Mouse (Mus musculus) stomach, embryonic 16.5 days (tissue): ENCODE results near the gene Pla2g16. TPM values are rescaled to one million over a fixed set of nuclear protein-coding genes. Genes with fewer than 3 reads are reported as not detected.

Experiments
- ATAC-seq: fragments of 200-750 bp; cut with Nextera tagmentation; 2 replicates; pipeline ENCODE4 v1.8.0; 2017; ENCODE audit warnings: moderate number of reproducible peaks, moderate TSS enrichment; ENCODE audit not compliant: insufficient read depth, low FRiP score
- H3K27ac ChIP-seq: fragments of 300-500 bp; sonication (generic); 2 replicates; pipeline ENCODE4 v1.5.1; 2014; ENCODE audit warnings: low read length
- H3K27me3 ChIP-seq: fragments of 300-500 bp; sonication (generic); 2 replicates; pipeline ENCODE4 v1.6.1; 2014; ENCODE audit warnings: low read length, control low read depth, mixed read lengths; ENCODE audit not compliant: control insufficient read depth, insufficient read depth
- H3K36me3 ChIP-seq: fragments of 300-500 bp; sonication (generic); 2 replicates; pipeline ENCODE4 v1.6.1; 2014; ENCODE audit warnings: low read length; ENCODE audit not compliant: control insufficient read depth, insufficient read depth
- H3K4me1 ChIP-seq: fragments of 300-500 bp; sonication (generic); 2 replicates; pipeline ENCODE4 v1.6.1; 2014; ENCODE audit warnings: low read length, control low read depth, mixed read lengths; ENCODE audit not compliant: control insufficient read depth, insufficient read depth
- H3K4me2 ChIP-seq: fragments of 300-500 bp; sonication (generic); 2 replicates; pipeline ENCODE4 v1.6.1; 2014; ENCODE audit warnings: low read depth, low read length, mixed read lengths
- H3K4me3 ChIP-seq: fragments of 300-500 bp; sonication (generic); replicated peaks from 2 replicates; pipeline ENCODE4 v1.5.1; 2014; ENCODE audit warnings: mild to moderate bottlenecking, low read length
- H3K9ac ChIP-seq: fragments of 300-500 bp; sonication (generic); 2 replicates; pipeline ENCODE4 v1.6.1; 2014; ENCODE audit warnings: low read length
- H3K9me3 ChIP-seq: fragments of 300-500 bp; sonication (generic); replicated peaks from 2 replicates; pipeline ENCODE4 v1.6.1; 2016; ENCODE audit warnings: low read length, control low read depth; ENCODE audit not compliant: control insufficient read depth
- WGBS: fragments of 180-500 bp; shearing (Covaris S2); extraction: QIAGEN DNeasy Blood & Tissue Kit; methylation state at CpG from one replicate; pipeline ENCODE4 v1.1.7; 2014; 5-methylcytosine and 5-hydroxymethylcytosine counted together
- polyA plus RNA-seq: library from polyadenylated mRNA; unstranded; fragments of >200 nt; fragmentation: Nextera tagmentation; extraction: Ambion mirVana; gene quantifications from 2 replicates; pipeline ENCODE4 v1.2.1, GENCODE M21; 2015

Pla2g16 gene
- polyA plus RNA-seq, 1 experiment from 2014 or later = 15.7 TPM

DNA sequence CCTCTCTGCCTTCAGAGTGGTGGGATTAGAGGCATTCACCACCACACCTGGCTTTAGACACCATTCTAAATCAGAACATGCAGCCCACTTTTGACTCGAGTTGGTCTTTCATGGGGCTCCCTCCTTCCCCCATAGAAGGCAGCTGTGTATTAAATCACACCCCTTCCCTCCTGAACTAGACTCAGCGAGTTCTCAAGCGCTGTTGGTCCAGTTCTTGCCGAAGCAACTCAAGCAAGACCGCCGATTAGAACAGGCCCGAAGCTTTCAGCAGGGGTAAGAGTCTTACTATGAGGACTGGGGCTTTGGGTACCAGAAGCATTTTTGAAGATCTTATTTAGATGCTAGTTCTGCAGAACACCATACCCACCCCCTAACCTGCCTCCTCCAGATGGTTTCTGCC is 55.9 kb downstream of the Pla2g16 start:
- Histone ChIP-seq H3K9me3 (no peaks in the 10 kb centered on the region), H3K4me2 (no peak overlapping the region), H3K4me1 (peaks cover 10% of the 10 kb centered on the region; the same call in 1 of the 2 replicates), H3K27ac (no peak overlapping the region), H3K36me3 (no peaks in the 10 kb centered on the region), H3K9ac (no peak overlapping the region), H3K4me3 (no peak overlapping the region), H3K27me3 (no peaks in the 10 kb centered on the region)
- no peak for ATAC-seq
- WGBS = 91% methylated on average over 7 of the region's 7 CpGs

- no peak overlapping the region for H3K4me3 ChIP-seq
- H3K4me2 ChIP-seq = no peak overlapping the region
- WGBS = 79% methylated on average over 5 of the region's 5 CpGs
- H3K27ac ChIP-seq = no peak overlapping the region
- H3K9me3 ChIP-seq = no peaks in the 10 kb centered on the region
- ATAC-seq = no peak
- no peak overlapping the region for H3K9ac ChIP-seq
- no peaks in the 10 kb centered on the region for H3K27me3 ChIP-seq
- no peaks in the 10 kb centered on the region for H3K36me3 ChIP-seq
- H3K4me1 ChIP-seq = 0 out of 2 replicates have a peak, but pooled peaks cover 8% of the 10 kb centered on the region
Observed at GRCm38 (mm10) chr19:7616231-7616930, 59.1 kb downstream of the Pla2g16 start.

GRCm38 (mm10) chr19:7617085-7617484 is 59.8 kb downstream of the Pla2g16 start:
- Histone ChIP-seq H3K27ac (no peak overlapping the region), H3K9ac (no peak overlapping the region), H3K36me3 (no peaks in the 10 kb centered on the region), H3K4me1 (0 out of 2 replicates have a peak, but pooled peaks cover 5% of the 10 kb centered on the region), H3K27me3 (no peaks in the 10 kb centered on the region), H3K4me3 (no peak overlapping the region), H3K9me3 (no peaks in the 10 kb centered on the region), H3K4me2 (no peak overlapping the region)
- ATAC-seq = no peak
- WGBS = 55% methylated on average over 3 of the region's 3 CpGs

DNA sequence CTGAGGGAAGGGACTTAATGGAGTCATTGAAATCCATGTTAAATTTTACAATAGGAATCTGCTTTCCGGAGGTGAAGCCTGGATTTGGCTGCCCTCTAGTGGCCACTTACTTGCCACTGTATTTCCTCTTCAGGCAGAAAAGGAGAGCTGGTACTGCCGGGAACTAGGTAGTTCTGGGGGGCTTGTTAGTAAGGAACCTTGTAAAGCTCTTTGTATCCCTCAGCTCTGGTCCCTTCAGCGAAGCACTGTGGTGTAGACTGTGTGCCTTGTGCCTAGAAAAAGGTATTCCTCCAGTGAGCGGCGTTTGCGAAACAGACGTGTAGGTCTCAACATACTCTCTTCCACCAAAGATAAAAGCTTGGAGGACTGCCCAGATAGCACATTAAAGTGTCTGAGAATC is 60.4 kb downstream of the Pla2g16 start:
- Histone ChIP-seq H3K27me3 (no peaks in the 10 kb centered on the region), H3K4me1 (no peaks in the 10 kb centered on the region), H3K27ac (no peak overlapping the region), H3K36me3 (no peaks in the 10 kb centered on the region), H3K9ac (no peak overlapping the region), H3K4me2 (no peak overlapping the region), H3K9me3 (no peaks in the 10 kb centered on the region), H3K4me3 (no peak overlapping the region)
- ATAC-seq = 0 out of 2 replicates have a peak, but pooled peaks have one; percentile 33
- WGBS = 36% methylated on average over 7 of the region's 7 CpGs

DNA sequence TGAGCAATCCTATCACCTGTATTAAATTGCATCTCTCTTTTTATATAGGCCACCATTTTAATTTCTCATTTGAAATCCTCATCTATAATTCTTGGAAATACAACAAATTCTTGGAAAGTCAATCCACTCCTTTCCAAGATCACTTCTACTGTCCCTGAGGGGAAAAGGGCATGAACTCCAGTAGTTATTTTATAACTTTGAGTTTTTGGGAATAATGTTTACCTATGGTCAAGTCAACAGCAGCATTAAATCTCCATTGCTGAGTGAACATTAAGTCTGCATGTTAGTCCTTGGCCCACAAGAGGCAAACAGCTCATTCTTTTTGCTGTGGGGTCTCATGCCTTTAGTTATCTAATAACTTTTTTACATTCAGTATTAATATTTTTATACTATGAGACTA is 75.8 kb downstream of the Pla2g16 start:
- Histone ChIP-seq H3K4me1 (no peaks in the 10 kb centered on the region), H3K36me3 (no peaks in the 10 kb centered on the region), H3K9ac (no peak overlapping the region), H3K9me3 (no peaks in the 10 kb centered on the region), H3K27me3 (no peaks in the 10 kb centered on the region), H3K27ac (no peak overlapping the region), H3K4me2 (no peak overlapping the region), H3K4me3 (no peak overlapping the region)
- no peak for ATAC-seq

- Histone ChIP-seq H3K4me2 (no peak overlapping the region), H3K4me1 (no peaks in the 10 kb centered on the region), H3K36me3 (no peaks in the 10 kb centered on the region), H3K27me3 (no peaks in the 10 kb centered on the region), H3K9me3 (no peaks in the 10 kb centered on the region), H3K4me3 (no peak overlapping the region), H3K9ac (no peak overlapping the region), H3K27ac (no peak overlapping the region)
- ATAC-seq = no peak
- 83% methylated on average over 1 of the region's 1 CpGs for WGBS
Observed at GRCm38 (mm10) chr19:7633786-7634185, 76.5 kb downstream of the Pla2g16 start.

Other genes starting within 250 kb of the Pla2g16 start
- gene Mark2, start 215.6 kb upstream of the Pla2g16 start, polyA plus RNA-seq = 41.2 and 42.7 TPM in 2 replicates
- 19.8 and 22.5 TPM in 2 replicates for gene Spindoc, start 174.5 kb upstream of the Pla2g16 start, polyA plus RNA-seq
- gene 2700081O15Rik, start 139.8 kb upstream of the Pla2g16 start, polyA plus RNA-seq = 4.6 and 5.0 TPM in 2 replicates
- 132 and 139 TPM in 2 replicates for gene Rtn3, start 74.2 kb upstream of the Pla2g16 start, polyA plus RNA-seq
- 14.0 and 16.2 TPM in 2 replicates for gene Atl3, start 63.4 kb upstream of the Pla2g16 start, polyA plus RNA-seq
- 3.5 and 3.6 TPM in 2 replicates for gene Lgals12, start 49.7 kb downstream of the Pla2g16 start, polyA plus RNA-seq
- gene Hrasls5, start 55.1 kb downstream of the Pla2g16 start, polyA plus RNA-seq = not detected in 2 replicates
- gene Slc22a19, start 153.9 kb downstream of the Pla2g16 start, polyA plus RNA-seq = not detected in 2 replicates
- not detected in 2 replicates for gene Slc22a26, start 245.2 kb downstream of the Pla2g16 start, polyA plus RNA-seq